ENCODE assay signal across 7 mouse cellular contexts in the genomic region with DNA sequence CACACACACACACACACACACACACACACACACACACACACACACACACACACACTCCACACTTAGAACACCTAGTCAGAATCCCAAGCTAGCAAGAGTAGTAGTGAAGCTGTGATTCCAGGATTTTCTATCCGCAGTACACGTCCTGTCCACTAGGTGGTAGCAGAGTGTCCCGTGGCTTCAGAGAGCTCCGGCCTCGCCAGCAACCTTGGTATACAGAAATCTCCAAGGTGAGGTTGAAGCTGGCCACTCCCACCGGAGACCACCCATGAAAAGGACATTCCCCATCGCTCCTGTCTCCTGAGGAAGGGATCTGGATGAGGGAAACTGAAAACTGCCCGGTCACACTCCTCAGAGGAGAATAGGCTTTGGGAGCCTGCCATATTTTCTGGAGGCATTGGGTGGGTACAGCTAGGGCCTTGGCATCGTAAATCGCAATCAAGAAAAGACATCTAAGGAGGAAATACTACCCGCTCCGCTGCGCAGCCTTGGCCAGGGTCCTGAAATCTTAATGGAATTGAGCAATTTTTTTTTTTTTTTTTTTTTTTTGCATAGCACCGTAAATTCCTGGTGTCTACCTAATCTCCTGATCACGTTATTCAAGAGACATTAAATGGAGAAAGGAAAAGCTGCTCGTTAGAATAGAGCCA.
DNase-seq lines count a peak whose midpoint lies in the region; ATAC-seq and TF ChIP-seq lines count a peak whose summit lies in the region.

No protein-coding gene starts in this region.

- TF ChIP-seq EP300 in liver, embryonic 14.5 days (IDR thresholded peaks at IDR 0.05; ENCODE audit: low read depth): no peak

- peak; percentile 79 for TF ChIP-seq CTCF in bone marrow, adult 2 months (IDR thresholded peaks at IDR 0.05; ENCODE audit: control insufficient read depth, insufficient read depth, low read length)
- TF ChIP-seq CTCF in liver, embryonic 14.5 days (IDR thresholded peaks at IDR 0.05; ENCODE audit: low read depth): peak; percentile 91

- no peak overlapping the region for H3K4me3 ChIP-seq in bone marrow, adult 2 months (replicated peaks; ENCODE audit: control insufficient read depth, low read depth, low read length)
- no peak overlapping the region for H3K4me3 ChIP-seq in embryonic facial prominence, embryonic 14.5 days (ENCODE audit: low read depth, low read length)
- H3K4me3 ChIP-seq in liver, embryonic 14.5 days (ENCODE audit: insufficient read depth in 1 of 2, low read depth in 2 of 2, low read length in 2 of 2): no peak overlapping the region

- peak; percentile 47; the same call in 1 of the 2 replicates for ATAC-seq in embryonic facial prominence, embryonic 14.5 days (ENCODE audit: low read depth)
- ATAC-seq in liver, embryonic 14.5 days (ENCODE audit: insufficient read depth): no peak

- 31% methylated on average over 16 of the region's 16 CpGs for WGBS in bone marrow, adult 2 months
- 30% methylated on average over 16 of the region's 16 CpGs for WGBS in embryonic facial prominence, embryonic 14.5 days
- WGBS in liver, embryonic 14.5 days (ENCODE audit: insufficient replicate concordance): 31% methylated on average over 16 of the region's 16 CpGs

- no peaks in the 10 kb centered on the region for H3K27me3 ChIP-seq in embryonic facial prominence, embryonic 14.5 days (replicated peaks; ENCODE audit: control insufficient read depth, insufficient read depth, low read length)
- no peaks in the 10 kb centered on the region for H3K27me3 ChIP-seq in liver, embryonic 14.5 days (ENCODE audit: control insufficient read depth, insufficient read depth, low read length)

- peak; percentile 57 for DNase-seq in urinary bladder, postnatal 14 days (ENCODE audit: low spot score)
- no peak for DNase-seq in urinary bladder, postnatal 10 days (ENCODE audit: low spot score)
- peak; percentile 52 for DNase-seq in embryonic facial prominence, embryonic 14.5 days (ENCODE audit: low spot score)
- DNase-seq in kidney, postnatal 10 days: peak; percentile 80
- peak in 1 of 3 experiments; percentile 4 for DNase-seq in liver, embryonic 14.5 days (ENCODE audit: low read depth in 3 of 3, low spot score in 3 of 3)
- peak; percentile 72 to 79 for DNase-seq in right cerebral cortex, postnatal 10 days (ENCODE audit: low spot score in 2 of 2)

- no peak for TF ChIP-seq POLR2A in bone marrow, adult 2 months (IDR thresholded peaks at IDR 0.05; ENCODE audit: borderline replicate concordance, control insufficient read depth, low read depth, low read length)

- H3K9me3 ChIP-seq in embryonic facial prominence, embryonic 14.5 days (ENCODE audit: control insufficient read depth, low read length): no peaks in the 10 kb centered on the region
- H3K9me3 ChIP-seq in liver, embryonic 14.5 days (ENCODE audit: control insufficient read depth, low read length): no peaks in the 10 kb centered on the region

- no peak overlapping the region for H3K27ac ChIP-seq in bone marrow, adult 2 months (ENCODE audit: control insufficient read depth, insufficient read depth, low read depth, low read length, poor library complexity)
- no peak overlapping the region for H3K27ac ChIP-seq in embryonic facial prominence, embryonic 14.5 days (replicated peaks; ENCODE audit: low read depth, low read length)
- H3K27ac ChIP-seq in liver, embryonic 14.5 days: no peak overlapping the region

- H3K9ac ChIP-seq in embryonic facial prominence, embryonic 14.5 days (ENCODE audit: low read depth, low read length): no peak overlapping the region
- H3K9ac ChIP-seq in liver, embryonic 14.5 days (replicated peaks): no peak overlapping the region

- H3K4me1 ChIP-seq in bone marrow, adult 2 months (ENCODE audit: control insufficient read depth, insufficient read depth, low read length): no peaks in the 10 kb centered on the region
- H3K4me1 ChIP-seq in embryonic facial prominence, embryonic 14.5 days (ENCODE audit: control insufficient read depth, insufficient read depth, low read length): no peaks in the 10 kb centered on the region
- H3K4me1 ChIP-seq in liver, embryonic 14.5 days (replicated peaks; ENCODE audit: control insufficient read depth in 2 of 2, insufficient read depth in 2 of 2, low read length in 1 of 2): no peaks in the 10 kb centered on the region

- H3K4me2 ChIP-seq in embryonic facial prominence, embryonic 14.5 days (ENCODE audit: low read depth, low read length): no peak overlapping the region
- no peak overlapping the region for H3K4me2 ChIP-seq in liver, embryonic 14.5 days (ENCODE audit: low read depth)

- no peaks in the 10 kb centered on the region for H3K36me3 ChIP-seq in embryonic facial prominence, embryonic 14.5 days (ENCODE audit: control insufficient read depth, insufficient read depth, low read length)
- no peaks in the 10 kb centered on the region for H3K36me3 ChIP-seq in liver, embryonic 14.5 days (replicated peaks; ENCODE audit: control insufficient read depth, insufficient read depth, low read depth)
